Mouse (Mus musculus) testis, adult 2 months (tissue): ENCODE results near the gene Arhgef33.

Experiments
- CTCF ChIP-seq: fragments of 200-500 bp; IDR thresholded peaks from 2 replicates; pipeline ENCODE4 v1.5.1; 2012; ENCODE audit warnings: low read depth, mild to moderate bottlenecking, inconsistent platforms, low read length, moderate library complexity; ENCODE audit not compliant: control insufficient read depth, insufficient read depth, insufficient replicate concordance
- POLR2A ChIP-seq: fragments of 200-500 bp; IDR thresholded peaks from 2 replicates; pipeline ENCODE4 v1.6.1; 2012; ENCODE audit warnings: low read depth, mild to moderate bottlenecking, inconsistent platforms, low read length, moderate library complexity; ENCODE audit not compliant: control insufficient read depth

- TF ChIP-seq POLR2A (no peak), CTCF (no peak)
Observed at GRCm38 (mm10) chr17:80311761-80312160, 4.6 kb downstream of the Arhgef33 start.
